Mouse (Mus musculus) heart, adult 2 months (tissue): ENCODE results near the gene Smg6. TPM values are rescaled to one million over a fixed set of nuclear protein-coding genes. Genes with fewer than 3 reads are reported as not detected.

Experiments used
- DNase-seq, 2 experiments: peaks; one replicate each; pipeline ENCODE4 v3.0.0; 2021
- H3K27ac ChIP-seq: fragments of 200-600 bp; 2 replicates; pipeline ENCODE4 v1.8.1; 2022
- H3K27me3 ChIP-seq: fragments of 200-500 bp; 2 replicates; pipeline ENCODE4 v1.6.1; 2012; ENCODE audit warnings: mild to moderate bottlenecking, low read length, inconsistent platforms, mixed read lengths; ENCODE audit not compliant: control insufficient read depth, insufficient read depth
- H3K36me3 ChIP-seq: fragments of 200-500 bp; 2 replicates; pipeline ENCODE4 v1.6.1; 2012; ENCODE audit warnings: low read length, inconsistent platforms; ENCODE audit not compliant: control insufficient read depth, insufficient read depth
- H3K4me1 ChIP-seq: fragments of 200-500 bp; 2 replicates; pipeline ENCODE4 v1.6.1; 2011; ENCODE audit warnings: low read length; ENCODE audit not compliant: control insufficient read depth, insufficient read depth
- H3K4me3 ChIP-seq: fragments of 200-600 bp; 2 replicates; pipeline ENCODE4 v1.8.1; 2022
- H3K79me2 ChIP-seq: fragments of 200-500 bp; replicated peaks from 2 replicates; pipeline ENCODE4 v1.6.1; 2012; ENCODE audit warnings: mild to moderate bottlenecking, inconsistent platforms, low read length, moderate library complexity, mixed read lengths; ENCODE audit not compliant: control insufficient read depth, insufficient read depth
- H3K9ac ChIP-seq: fragments of 200-500 bp; 2 replicates; pipeline ENCODE4 v1.6.1; 2012; ENCODE audit warnings: low read depth, mild to moderate bottlenecking, control low read depth, inconsistent platforms, low read length, mixed read lengths
- CTCF ChIP-seq: fragments of 200-600 bp; IDR thresholded peaks from 2 replicates; pipeline ENCODE4 v1.8.1; 2022; ENCODE audit warnings: antibody characterized with exemption, mild to moderate bottlenecking, moderate library complexity
- EP300 ChIP-seq: fragments of 200-500 bp; IDR thresholded peaks from 2 replicates; pipeline ENCODE4 v1.6.1; 2011; ENCODE audit warnings: low read depth, low read length, control low read depth; ENCODE audit not compliant: insufficient read depth
- POLR2A ChIP-seq: fragments of 200-500 bp; IDR thresholded peaks from 2 replicates; pipeline ENCODE4 v1.6.1; 2011; ENCODE audit warnings: mild to moderate bottlenecking, low read depth, low read length, control low read depth; ENCODE audit not compliant: insufficient read depth
- WGBS: fragments of 180-500 bp; shearing (Covaris S2); methylation state at CpG from one replicate; pipeline ENCODE4 v1.1.7; 2018; 5-methylcytosine and 5-hydroxymethylcytosine counted together
- intact Hi-C: fragments of 180-260 bp; cut with DNase I; formaldehyde crosslinking; loops from one replicate; pipeline ENCODE4 v1.15.1; 2025
- polyA plus RNA-seq: library from polyadenylated mRNA; depleted of rRNA; stranded (reverse); fragments of >200 nt; gene quantifications from 2 replicates; pipeline ENCODE4 v1.2.3, GENCODE M21; 2012
- total RNA-seq, 2 experiments: library from RNA; stranded (reverse); gene quantifications; 2 replicates each; pipeline ENCODE4 v1.2.3; 2021

Smg6 gene
- total and polyA plus RNA-seq, 3 experiments, result 17.8 to 19.5 (median 18.1) TPM

GRCm38 (mm10) chr11:75129481-75129880 is 203.9 kb downstream of the Smg6 start:
- no peaks in the 10 kb centered on the region for H3K27me3 ChIP-seq
- peaks cover 10% of the 10 kb centered on the region for H3K4me1 ChIP-seq
- H3K9ac ChIP-seq, result no peak overlapping the region
- TF ChIP-seq CTCF (no peak), EP300 (no peak)
- H3K27ac ChIP-seq, result no peak overlapping the region
- no peaks in the 10 kb centered on the region for H3K79me2 ChIP-seq
- intact Hi-C loops, result no loop called here
- H3K4me3 ChIP-seq, result no peak overlapping the region
- WGBS, result 98% methylated on average over 6 of the region's 6 CpGs
- peaks cover under 1% of the 10 kb centered on the region for H3K36me3 ChIP-seq
- DNase-seq, result no peak

DNA sequence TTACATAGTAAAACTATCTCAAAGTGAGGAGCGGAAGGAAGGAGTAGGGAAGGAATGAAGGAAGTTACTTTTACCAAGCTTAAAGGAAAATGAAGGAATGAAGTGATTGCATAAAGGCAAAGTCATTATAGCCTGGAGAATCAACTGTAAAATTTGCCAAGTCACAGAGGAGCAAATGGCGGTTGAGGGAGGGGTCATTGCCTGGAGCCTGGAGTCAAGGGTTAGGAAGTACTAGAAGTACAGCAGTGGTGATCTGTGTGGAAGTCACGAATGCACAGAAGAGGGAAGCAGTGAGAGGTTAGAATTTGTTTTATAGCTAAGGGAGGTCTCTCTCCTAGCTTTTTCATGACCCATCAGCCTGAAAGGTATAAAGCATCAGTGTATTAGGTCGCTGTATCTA is 205.7 kb downstream of the Smg6 start:
- 79% methylated on average over 4 of the region's 4 CpGs for WGBS
- H3K9ac ChIP-seq, result no peak overlapping the region
- H3K4me3 ChIP-seq, result no peak overlapping the region
- no peaks in the 10 kb centered on the region for H3K27me3 ChIP-seq
- no peaks in the 10 kb centered on the region for H3K79me2 ChIP-seq
- H3K27ac ChIP-seq, result peak overlapping the region; percentile 79; the same call in 1 of the 2 replicates
- DNase-seq, result no peak
- H3K4me1 ChIP-seq, result peaks cover 19% of the 10 kb centered on the region
- intact Hi-C loops, result no loop called here
- no peak for TF ChIP-seq CTCF
- TF ChIP-seq EP300, result no peak
- no peak for TF ChIP-seq POLR2A
- H3K36me3 ChIP-seq, result peaks cover 5% of the 10 kb centered on the region

GRCm38 (mm10) chr11:75132278-75132677 is 206.7 kb downstream of the Smg6 start:
- peak overlapping the region; percentile 79 for H3K27ac ChIP-seq
- no peaks in the 10 kb centered on the region for H3K79me2 ChIP-seq
- H3K4me3 ChIP-seq, result no peak overlapping the region
- no peaks in the 10 kb centered on the region for H3K27me3 ChIP-seq
- H3K9ac ChIP-seq, result peak overlapping the region; percentile 38; the same call in 1 of the 2 replicates
- peak; percentile 70 to 81 for DNase-seq
- peaks cover 10% of the 10 kb centered on the region for H3K36me3 ChIP-seq
- peaks cover 27% of the 10 kb centered on the region for H3K4me1 ChIP-seq
- WGBS, result 31% methylated on average over 5 of the region's 5 CpGs
- peak; percentile 58; the same call in 1 of the 2 replicates for TF ChIP-seq EP300
- no peak for TF ChIP-seq POLR2A
- TF ChIP-seq CTCF, result peak; percentile 77
- intact Hi-C loops, result no loop called here

DNA sequence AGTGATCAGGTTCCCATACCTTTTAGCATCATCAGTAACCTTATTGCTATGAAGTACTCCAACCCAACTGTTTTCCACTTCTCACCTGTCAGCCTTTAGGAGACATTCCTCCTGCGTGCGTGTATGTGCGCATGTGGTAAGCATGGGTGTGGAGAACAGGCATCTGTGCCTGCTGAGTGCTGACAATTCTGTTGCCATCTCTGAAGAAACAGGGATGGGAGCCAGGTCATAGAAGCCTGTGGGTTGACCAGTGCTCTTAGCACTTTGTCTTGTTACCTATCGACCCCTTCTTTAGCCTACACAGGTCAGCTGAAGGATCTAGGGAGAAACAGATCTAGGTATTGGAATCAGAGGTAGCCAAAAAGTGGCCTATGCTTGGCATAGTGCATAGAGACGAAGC is 207.8 kb downstream of the Smg6 start:
- Histone ChIP-seq H3K79me2 (no peaks in the 10 kb centered on the region), H3K27me3 (no peaks in the 10 kb centered on the region), H3K36me3 (peaks cover 13% of the 10 kb centered on the region), H3K4me3 (no peak overlapping the region), H3K9ac (0 out of 2 replicates have a peak overlapping the region, but pooled peaks have one; percentile 22), H3K27ac (peak overlapping the region; percentile 79), H3K4me1 (peaks cover 35% of the 10 kb centered on the region)
- no peak for DNase-seq
- 76% methylated on average over 5 of the region's 5 CpGs for WGBS
- intact Hi-C loops, result no loop called here
- no peak for TF ChIP-seq POLR2A
- TF ChIP-seq EP300, result no peak

- Histone ChIP-seq H3K36me3 (peaks cover 18% of the 10 kb centered on the region), H3K27ac (peak overlapping the region; percentile 79), H3K4me1 (peaks cover 40% of the 10 kb centered on the region), H3K27me3 (no peaks in the 10 kb centered on the region), H3K79me2 (no peaks in the 10 kb centered on the region), H3K4me3 (no peak overlapping the region), H3K9ac (0 out of 2 replicates have a peak overlapping the region, but pooled peaks have one; percentile 22)
- DNase-seq, result peak; percentile 43 to 71
- intact Hi-C loops, result no loop called here
- TF ChIP-seq CTCF, result no peak
- peak; percentile 65; the same call in 1 of the 2 replicates for TF ChIP-seq EP300
- TF ChIP-seq POLR2A, result peak; percentile 53; the same call in 1 of the 2 replicates
- WGBS, result 31% methylated on average over 2 of the region's 2 CpGs
Measured at GRCm38 (mm10) chr11:75133951-75134350, 208.3 kb downstream of the Smg6 start.

DNA sequence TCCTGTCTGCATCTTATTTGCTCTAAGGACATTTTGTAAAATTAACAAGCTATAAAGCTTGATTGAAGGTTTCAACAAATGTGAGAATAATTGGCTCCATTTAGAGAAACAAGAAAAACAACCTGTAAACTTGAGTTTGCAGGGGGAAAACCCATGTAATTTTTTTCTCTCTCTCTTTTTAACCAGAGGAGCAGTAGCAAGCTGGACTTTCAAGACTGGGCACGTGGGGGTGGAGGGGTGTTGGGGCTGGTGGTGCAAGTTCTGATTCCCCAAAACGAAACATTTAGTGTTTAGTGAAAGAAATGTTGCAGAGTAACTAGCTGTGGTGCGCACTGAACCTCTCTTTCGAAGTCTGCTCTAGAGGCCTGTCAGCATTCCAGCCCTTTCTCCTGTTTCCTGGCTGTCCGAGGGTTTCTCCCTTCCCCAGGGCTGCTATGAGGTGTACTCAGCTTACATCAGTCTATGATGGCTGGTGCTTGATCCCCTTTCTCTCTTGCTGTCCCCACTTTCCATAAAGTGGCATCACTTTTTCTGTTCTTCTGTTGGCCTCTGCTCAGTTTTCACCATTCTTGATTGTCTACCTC is 209.0 kb downstream of the Smg6 start:
- Histone ChIP-seq H3K27me3 (no peaks in the 10 kb centered on the region), H3K79me2 (no peaks in the 10 kb centered on the region), H3K4me3 (no peak overlapping the region), H3K9ac (no peak overlapping the region), H3K36me3 (peaks cover 19% of the 10 kb centered on the region), H3K4me1 (peaks cover 45% of the 10 kb centered on the region), H3K27ac (peak overlapping the region; percentile 79)
- intact Hi-C loops, result no loop called here
- 46% methylated on average over 5 of the region's 5 CpGs for WGBS
- no peak for DNase-seq
- no peak for TF ChIP-seq EP300
- TF ChIP-seq CTCF, result no peak
- TF ChIP-seq POLR2A, result no peak
